Mouse (Mus musculus): Measurements from ENCODE around the gene Trpm4. TPM values are rescaled to one million over a fixed set of nuclear protein-coding genes. Genes with fewer than 3 reads are reported as not detected.

The Trpm4 gene
- polyA plus RNA-seq, 1 experiment, result 14.1 TPM

GRCm38 (mm10) chr7:45338161-45338911 lies 4.8 kb upstream of the Trpm4 start:
- H3K4me3 ChIP-seq (ENCODE audit: insufficient read depth, low read length), result no peak overlapping the region
- H3K4me1 ChIP-seq (ENCODE audit: control insufficient read depth, insufficient read depth, low read length), result peaks cover 14% of the 10 kb centered on the region
- H3K27ac ChIP-seq (ENCODE audit: insufficient read depth, low read depth, low read length), result no peak overlapping the region
- TF ChIP-seq CTCF (IDR thresholded peaks at IDR 0.05; ENCODE audit: low read depth, low read length) (no peak), POLR2A (IDR thresholded peaks at IDR 0.05; ENCODE audit: borderline replicate concordance, low read depth, low read length) (no peak)

DNA sequence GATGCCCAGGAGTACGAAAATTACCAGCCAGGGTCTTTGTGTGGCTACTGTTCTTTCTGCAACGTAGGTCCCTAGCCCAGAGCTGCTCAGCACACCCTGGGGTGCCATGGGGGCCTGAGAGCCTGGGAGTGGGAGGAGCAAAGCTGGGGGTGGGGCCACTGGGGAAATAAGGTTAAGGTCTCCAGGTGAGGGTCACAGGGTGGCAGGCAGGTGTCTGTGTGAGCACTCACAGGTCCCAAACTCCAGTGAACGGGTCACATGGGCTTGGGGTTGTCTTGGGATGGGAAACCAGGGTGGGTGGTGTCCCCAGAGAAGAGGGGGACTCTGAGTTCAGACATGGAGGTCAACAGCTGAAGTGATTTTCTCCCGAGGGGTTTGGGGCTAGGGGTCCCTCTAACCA lies 3.9 kb upstream of the Trpm4 start:
- Histone ChIP-seq H3K27ac (ENCODE audit: insufficient read depth, low read depth, low read length) (no peak overlapping the region), H3K4me1 (ENCODE audit: control insufficient read depth, insufficient read depth, low read length) (peaks cover 14% of the 10 kb centered on the region), H3K4me3 (ENCODE audit: insufficient read depth, low read length) (no peak overlapping the region)
- TF ChIP-seq CTCF (IDR thresholded peaks at IDR 0.05; ENCODE audit: low read depth, low read length) (no peak), POLR2A (IDR thresholded peaks at IDR 0.05; ENCODE audit: borderline replicate concordance, low read depth, low read length) (no peak)

- H3K4me1 ChIP-seq (ENCODE audit: control insufficient read depth, insufficient read depth, low read length), result peaks cover 14% of the 10 kb centered on the region
Observed at GRCm38 (mm10) chr7:45336319-45336718, 2.7 kb upstream of the Trpm4 start.

DNA sequence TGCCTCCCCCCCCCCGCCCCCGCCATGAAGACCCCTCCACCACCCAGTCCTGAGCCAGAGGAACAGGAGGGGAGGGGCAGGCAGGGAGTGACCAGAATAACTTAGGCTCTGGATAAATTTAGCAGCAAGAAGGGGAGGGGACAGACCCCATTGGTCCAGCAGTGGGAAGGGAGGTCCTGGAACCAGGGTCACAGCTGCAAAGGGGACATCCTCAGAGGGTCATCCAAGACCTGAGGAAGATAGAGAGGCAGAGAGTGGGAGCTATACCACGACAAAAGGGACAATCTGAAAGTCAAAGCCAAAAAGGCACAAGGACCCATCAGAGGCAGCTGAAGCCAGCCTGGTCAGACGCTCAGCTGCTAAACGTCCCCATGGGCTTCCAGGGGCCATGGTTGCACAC lies 1.5 kb upstream of the Trpm4 start, which contains the start of gene Hrc:
Gene Hrc, plus strand, starts transcription at position 235 of the 400 bp plus-strand sequence.
- H3K27ac ChIP-seq (ENCODE audit: insufficient read depth, low read depth, low read length), result no peak within 1 kb of the TSS
- TF ChIP-seq CTCF (IDR thresholded peaks at IDR 0.05; ENCODE audit: low read depth, low read length) (no peak), POLR2A (IDR thresholded peaks at IDR 0.05; ENCODE audit: borderline replicate concordance, low read depth, low read length) (no peak)
- H3K4me1 ChIP-seq (ENCODE audit: control insufficient read depth, insufficient read depth, low read length), result peaks cover 5% of the 10 kb centered on the region; the same call in 1 of the 2 replicates
- H3K4me3 ChIP-seq (ENCODE audit: insufficient read depth, low read length), result no peak within 1 kb of the TSS

More at GRCm38 (mm10) chr7:45336319-45336718, 2.7 kb upstream of the Trpm4 start:
- TF ChIP-seq POLR2A (IDR thresholded peaks at IDR 0.05; ENCODE audit: borderline replicate concordance, low read depth, low read length) (no peak), CTCF (IDR thresholded peaks at IDR 0.05; ENCODE audit: low read depth, low read length) (no peak)
- Histone ChIP-seq H3K4me3 (ENCODE audit: insufficient read depth, low read length) (no peak overlapping the region), H3K27ac (ENCODE audit: insufficient read depth, low read depth, low read length) (no peak overlapping the region)

GRCm38 (mm10) chr7:45334605-45335004 lies 1.0 kb upstream of the Trpm4 start:
- H3K4me1 ChIP-seq (ENCODE audit: control insufficient read depth, insufficient read depth, low read length), result peaks cover 5% of the 10 kb centered on the region; the same call in 1 of the 2 replicates
- no peak for TF ChIP-seq POLR2A (IDR thresholded peaks at IDR 0.05; ENCODE audit: borderline replicate concordance, low read depth, low read length)
- no peak overlapping the region for H3K27ac ChIP-seq (ENCODE audit: insufficient read depth, low read depth, low read length)
- H3K4me3 ChIP-seq (ENCODE audit: insufficient read depth, low read length), result no peak overlapping the region

- Histone ChIP-seq H3K4me1 (ENCODE audit: control insufficient read depth, insufficient read depth, low read length) (no peaks in the 10 kb centered on the region), H3K27ac (ENCODE audit: insufficient read depth, low read depth, low read length) (no peak overlapping the region), H3K4me3 (ENCODE audit: insufficient read depth, low read length) (peak overlapping the region; percentile 61)
- TF ChIP-seq POLR2A (IDR thresholded peaks at IDR 0.05; ENCODE audit: borderline replicate concordance, low read depth, low read length) (no peak), CTCF (IDR thresholded peaks at IDR 0.05; ENCODE audit: low read depth, low read length) (no peak)
Observed at GRCm38 (mm10) chr7:45332685-45333425, 725 bp downstream of the Trpm4 start.

GRCm38 (mm10) chr7:45331502-45331901 lies 2.1 kb downstream of the Trpm4 start:
- TF ChIP-seq POLR2A (IDR thresholded peaks at IDR 0.05; ENCODE audit: borderline replicate concordance, low read depth, low read length) (no peak), CTCF (IDR thresholded peaks at IDR 0.05; ENCODE audit: low read depth, low read length) (no peak)
- H3K4me3 ChIP-seq (ENCODE audit: insufficient read depth, low read length), result no peak overlapping the region
- no peak overlapping the region for H3K27ac ChIP-seq (ENCODE audit: insufficient read depth, low read depth, low read length)
- H3K4me1 ChIP-seq (ENCODE audit: control insufficient read depth, insufficient read depth, low read length), result no peaks in the 10 kb centered on the region

DNA sequence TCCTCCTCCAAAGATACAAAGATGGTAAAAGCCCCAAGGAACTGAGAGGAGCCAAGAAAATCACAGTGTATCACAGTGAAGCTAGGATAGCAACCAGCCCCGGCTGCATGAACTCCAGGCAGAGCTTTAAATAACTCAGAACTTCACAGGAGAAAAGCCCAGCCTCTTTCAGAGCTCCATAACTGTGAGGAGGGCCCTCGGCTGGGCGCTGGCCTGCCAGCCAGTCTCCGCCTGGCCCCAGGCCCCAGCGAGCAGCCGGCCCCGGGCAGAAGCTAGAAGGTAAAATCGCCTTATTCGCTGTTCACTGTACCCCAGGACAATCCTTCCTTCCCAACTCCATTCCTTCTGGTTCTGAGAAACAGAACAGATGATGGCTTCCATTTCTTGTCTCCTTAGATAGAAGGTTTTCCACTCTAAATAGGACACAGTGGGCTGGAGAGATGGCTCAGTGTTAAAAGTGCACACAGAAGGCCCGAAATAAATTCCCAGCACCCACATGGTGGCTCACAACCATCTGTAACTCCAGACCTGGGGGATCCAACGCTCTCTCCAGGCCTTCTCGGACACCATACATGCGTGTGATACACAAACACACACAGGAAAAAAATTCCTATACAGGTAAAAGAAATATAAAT lies 4.6 kb downstream of the Trpm4 start:
- TF ChIP-seq POLR2A (IDR thresholded peaks at IDR 0.05; ENCODE audit: borderline replicate concordance, low read depth, low read length) (no peak), CTCF (IDR thresholded peaks at IDR 0.05; ENCODE audit: low read depth, low read length) (no peak)
- no peak overlapping the region for H3K4me3 ChIP-seq (ENCODE audit: insufficient read depth, low read length)
- H3K27ac ChIP-seq (ENCODE audit: insufficient read depth, low read depth, low read length), result no peak overlapping the region
- H3K4me1 ChIP-seq (ENCODE audit: control insufficient read depth, insufficient read depth, low read length), result no peaks in the 10 kb centered on the region

DNA sequence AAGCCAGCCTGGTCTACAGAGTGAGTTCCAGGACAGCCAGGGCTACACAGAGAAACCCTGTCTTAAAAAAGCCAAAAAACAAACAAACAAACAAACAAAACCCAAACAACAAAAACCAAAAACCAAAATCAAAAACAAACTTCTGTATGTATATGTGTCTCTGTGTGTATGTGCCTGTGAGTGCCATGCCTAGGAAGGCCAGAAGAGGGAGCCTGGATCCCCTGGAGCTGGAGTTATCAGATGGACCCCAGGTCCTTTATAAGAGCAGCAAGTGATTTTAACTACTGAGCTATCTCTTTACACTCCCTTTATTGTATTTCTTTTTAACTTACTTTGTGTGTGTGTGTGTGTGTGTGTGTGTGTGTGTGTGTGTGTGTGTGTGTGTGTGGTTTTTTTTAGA lies 7.8 kb downstream of the Trpm4 start:
- Histone ChIP-seq H3K4me1 (ENCODE audit: control insufficient read depth, insufficient read depth, low read length) (no peaks in the 10 kb centered on the region), H3K4me3 (ENCODE audit: insufficient read depth, low read length) (no peak overlapping the region), H3K27ac (ENCODE audit: insufficient read depth, low read depth, low read length) (no peak overlapping the region)
- TF ChIP-seq CTCF (IDR thresholded peaks at IDR 0.05; ENCODE audit: low read depth, low read length) (no peak), POLR2A (IDR thresholded peaks at IDR 0.05; ENCODE audit: borderline replicate concordance, low read depth, low read length) (no peak)

All from bone marrow macrophage, adult 2 months (primary cell).